Mouse (Mus musculus) heart, adult 2 months (tissue): ENCODE measurements around the gene Mlh1.

Experiments
- CTCF ChIP-seq: fragments of 200-600 bp; IDR thresholded peaks from 2 replicates; pipeline ENCODE4 v1.8.1; 2022; ENCODE audit warnings: antibody characterized with exemption, mild to moderate bottlenecking, moderate library complexity
- EP300 ChIP-seq: fragments of 200-500 bp; IDR thresholded peaks from 2 replicates; pipeline ENCODE4 v1.6.1; 2011; ENCODE audit warnings: low read depth, low read length, control low read depth; ENCODE audit not compliant: insufficient read depth

GRCm38 (mm10) chr9:111271434-111272160 lies at the start of gene Mlh1, which contains the start of gene Epm2aip1:
- no peak for TF ChIP-seq CTCF
- peak; percentile 9; the same call in 1 of the 2 replicates for TF ChIP-seq EP300
